In the genomic region with DNA sequence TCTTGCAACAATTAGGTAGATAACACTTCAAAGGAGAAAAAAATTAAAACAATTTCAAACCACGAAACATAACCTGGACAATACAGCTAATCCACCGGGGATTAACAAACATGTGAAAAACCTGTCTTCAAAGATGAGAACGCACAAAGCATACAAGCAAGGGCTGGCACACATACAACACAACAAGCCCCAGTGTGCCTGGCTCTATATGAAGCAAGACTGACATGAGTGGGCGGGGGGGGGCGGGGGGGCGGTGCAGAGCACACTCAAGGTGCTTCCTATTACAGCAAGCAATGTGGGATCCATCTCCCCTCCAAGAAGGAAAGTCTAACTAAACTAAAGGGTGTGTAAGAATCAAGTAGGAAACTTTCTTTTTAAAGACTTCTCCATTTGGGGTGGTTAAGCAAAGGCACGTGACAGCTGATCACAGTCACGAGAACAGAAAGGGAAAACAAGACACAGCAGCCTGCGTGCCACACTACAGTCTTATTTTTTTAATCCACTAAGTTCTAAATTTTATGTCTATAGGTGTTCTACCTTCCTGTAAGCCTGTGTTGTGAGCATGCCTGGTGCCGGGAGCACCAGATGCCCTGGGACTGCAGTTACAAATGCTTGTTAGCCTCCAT, we compare ENCODE assay signal across 8 mouse cellular contexts. TPM values are rescaled to one million over a fixed set of nuclear protein-coding genes. Genes with fewer than 3 reads are reported as not detected.
DNase-seq lines count a peak whose midpoint lies in the region; ATAC-seq and TF ChIP-seq lines count a peak whose summit lies in the region.

No protein-coding gene starts in this region.

- H3K9me3 ChIP-seq in embryonic facial prominence, embryonic 13.5 days = no peaks in the 10 kb centered on the region
- H3K9me3 ChIP-seq in limb, embryonic 15.5 days = no peaks in the 10 kb centered on the region

- no peak for TF ChIP-seq POLR2A in lung, adult 2 months (IDR thresholded peaks at IDR 0.05; ENCODE audit: borderline replicate concordance, extremely low read depth, low read depth, low read length)
- no peak for TF ChIP-seq POLR2A in small intestine, adult 2 months (IDR thresholded peaks at IDR 0.05; ENCODE audit: low read depth, low read length)

- H3K27me3 ChIP-seq in embryonic facial prominence, embryonic 13.5 days = no peaks in the 10 kb centered on the region
- H3K27me3 ChIP-seq in limb, embryonic 15.5 days = no peaks in the 10 kb centered on the region
- H3K27me3 ChIP-seq in small intestine, adult 2 months (ENCODE audit: control insufficient read depth, insufficient read depth, low read length) = no peaks in the 10 kb centered on the region

- H3K9ac ChIP-seq in embryonic facial prominence, embryonic 13.5 days = no peak overlapping the region
- no peak overlapping the region for H3K9ac ChIP-seq in limb, embryonic 15.5 days

- H3K27ac ChIP-seq in embryonic facial prominence, embryonic 13.5 days = no peak overlapping the region
- no peak overlapping the region; the same call in 1 of the 2 replicates for H3K27ac ChIP-seq in limb, embryonic 15.5 days
- H3K27ac ChIP-seq in small intestine, adult 2 months (ENCODE audit: insufficient read depth, low read depth, low read length) = peak overlapping the region; percentile 61; the same call in 1 of the 2 replicates

- H3K4me3 ChIP-seq in lung, adult 2 months (replicated peaks; ENCODE audit: extremely low read depth, low read depth, low read length) = peak overlapping the region; percentile 15
- H3K4me3 ChIP-seq in embryonic facial prominence, embryonic 13.5 days = no peak overlapping the region
- H3K4me3 ChIP-seq in limb, embryonic 15.5 days = no peak overlapping the region
- H3K4me3 ChIP-seq in small intestine, adult 2 months (ENCODE audit: low read depth, low read length) = no peak overlapping the region

- peaks cover 35% of the 10 kb centered on the region for H3K4me1 ChIP-seq in lung, adult 2 months (ENCODE audit: control insufficient read depth, insufficient read depth, low read length)
- peaks cover 28% of the 10 kb centered on the region for H3K4me1 ChIP-seq in embryonic facial prominence, embryonic 13.5 days
- H3K4me1 ChIP-seq in limb, embryonic 15.5 days = peaks cover 18% of the 10 kb centered on the region; the same call in 1 of the 2 replicates
- H3K4me1 ChIP-seq in small intestine, adult 2 months (ENCODE audit: control insufficient read depth, insufficient read depth, insufficient read length, low read length) = peaks cover 2% of the 10 kb centered on the region; the same call in 1 of the 2 replicates

- 0 out of 2 replicates have a peak, but pooled peaks have one; percentile 43 for ATAC-seq in embryonic facial prominence, embryonic 13.5 days (ENCODE audit: insufficient number of reproducible peaks, insufficient read depth, low FRiP score, low TSS enrichment, low read depth)
- no peak for ATAC-seq in limb, embryonic 15.5 days (ENCODE audit: insufficient number of reproducible peaks, low FRiP score, low TSS enrichment, low read depth)
- no peak for ATAC-seq in erythroid progenitor cell, adult 5-6 weeks (replicated peaks; ENCODE audit: low FRiP score, poor library complexity, severe bottlenecking)

- H3K36me3 ChIP-seq in embryonic facial prominence, embryonic 13.5 days = peaks cover 20% of the 10 kb centered on the region
- peaks cover 12% of the 10 kb centered on the region for H3K36me3 ChIP-seq in limb, embryonic 15.5 days
- H3K36me3 ChIP-seq in small intestine, adult 2 months (ENCODE audit: control insufficient read depth, insufficient read depth, low read length) = peaks cover 22% of the 10 kb centered on the region

- H3K4me2 ChIP-seq in embryonic facial prominence, embryonic 13.5 days = peak overlapping the region; percentile 22
- 0 out of 2 replicates have a peak overlapping the region, but pooled peaks have one; percentile 7 for H3K4me2 ChIP-seq in limb, embryonic 15.5 days

- 45% methylated on average over 10 of the region's 10 CpGs for WGBS in lung, adult 2 months
- WGBS in embryonic facial prominence, embryonic 13.5 days = 47% methylated on average over 10 of the region's 10 CpGs
- WGBS in limb, embryonic 15.5 days = 58% methylated on average over 10 of the region's 10 CpGs
- WGBS in small intestine, adult 2 months = 75% methylated on average over 10 of the region's 10 CpGs

- no peak for DNase-seq in lung, adult 2 months
- no peak for DNase-seq in lung, postnatal 14 days
- no peak for DNase-seq in ovary, adult 18-20 months (ENCODE audit: low spot score)
- DNase-seq in thymus, postnatal 25 days = no peak

- no peak for TF ChIP-seq CTCF in lung, adult 2 months (IDR thresholded peaks at IDR 0.05; ENCODE audit: insufficient read depth, low read length)
- TF ChIP-seq CTCF in small intestine, adult 2 months (IDR thresholded peaks at IDR 0.05; ENCODE audit: extremely low read depth, insufficient read length, insufficient replicate concordance, low read depth, low read length) = no peak

RNA-seq across cellular contexts. Expression of gene Slc23a2, which starts 42.3 kb away (rescaled TPM):
- polyA plus RNA-seq in lung, adult 2 months (2012; rRNA removed) = 82.2 and 83.1 TPM in 2 replicates
- polyA plus RNA-seq in embryonic facial prominence, embryonic 13.5 days (2015; fragmentation: Nextera tagmentation; extraction: Ambion mirVana) = 14.8 and 17.1 TPM in 2 replicates
- 11.1 and 11.5 TPM in 2 replicates for polyA plus RNA-seq in limb, embryonic 15.5 days (2015; fragmentation: Nextera tagmentation; extraction: Ambion mirVana)
- polyA plus RNA-seq in small intestine, adult 2 months (2012; rRNA removed) = 16.9 and 18.5 TPM in 2 replicates
- total RNA-seq in erythroid progenitor cell, adult 5-6 weeks (2015; ENCODE audit: low replicate concordance) = 2.9 and 8.3 TPM in 2 replicates
- 0.53 and 14.8 TPM in 2 replicates for total RNA-seq in erythroid progenitor cell, adult 5-6 weeks (2017; ENCODE audit: low replicate concordance)
